Mouse (Mus musculus) bone marrow, adult 2 months (tissue): ENCODE measurements around the gene Cab39l. TPM values are rescaled to one million over a fixed set of nuclear protein-coding genes. Genes with fewer than 3 reads are reported as not detected.

Experiments
- H3K27ac ChIP-seq: fragments of 200-500 bp; 2 replicates; pipeline ENCODE4 v1.5.1; 2012; ENCODE audit warnings: low read depth, mild to moderate bottlenecking, control low read depth, inconsistent platforms, low read length; ENCODE audit not compliant: control insufficient read depth, poor library complexity, insufficient read depth
- H3K4me1 ChIP-seq: fragments of 200-500 bp; 2 replicates; pipeline ENCODE4 v1.6.1; 2011; ENCODE audit warnings: low read length; ENCODE audit not compliant: control insufficient read depth, insufficient read depth
- H3K4me3 ChIP-seq: fragments of 200-500 bp; replicated peaks from 2 replicates; pipeline ENCODE3; 2011; ENCODE audit warnings: mild to moderate bottlenecking, low read depth, low read length, control low read depth; ENCODE audit not compliant: control insufficient read depth
- CTCF ChIP-seq: fragments of 200-500 bp; IDR thresholded peaks from 2 replicates; pipeline ENCODE4 v1.5.1; 2011; ENCODE audit warnings: low read length, control low read depth; ENCODE audit not compliant: control insufficient read depth, insufficient read depth
- POLR2A ChIP-seq: fragments of 200-500 bp; IDR thresholded peaks from 2 replicates; pipeline ENCODE4 v1.6.1; 2011; ENCODE audit warnings: low read depth, mild to moderate bottlenecking, control low read depth, low read length, borderline replicate concordance; ENCODE audit not compliant: control insufficient read depth
- WGBS: fragments of 180-500 bp; shearing (Covaris S2); methylation state at CpG from one replicate; pipeline ENCODE4 v1.1.7; 2018; 5-methylcytosine and 5-hydroxymethylcytosine counted together
- polyA plus RNA-seq: library from polyadenylated mRNA; stranded (reverse); fragments of >200 nt; gene quantifications from 2 replicates; pipeline ENCODE4 v1.2.4, GENCODE M21; 2011; ENCODE audit warnings: low replicate concordance; ENCODE audit not compliant: missing spikeins, insufficient read depth, insufficient read length

Cab39l gene
- polyA plus RNA-seq, 1 experiment: 11.7 TPM

- Histone ChIP-seq H3K27ac (no peak overlapping the region), H3K4me1 (no peaks in the 10 kb centered on the region), H3K4me3 (no peak overlapping the region)
- TF ChIP-seq CTCF (no peak), POLR2A (no peak)
- 88% methylated on average over 5 of the region's 5 CpGs for WGBS
These were observed 192.6 kb downstream of the Cab39l start for GRCm38 (mm10) chr14:59633295-59633898.

- H3K27ac ChIP-seq: no peak overlapping the region
- no peak overlapping the region for H3K4me3 ChIP-seq
- 78% methylated on average over 9 of the region's 9 CpGs for WGBS
- TF ChIP-seq CTCF: no peak
- no peak for TF ChIP-seq POLR2A
- H3K4me1 ChIP-seq: no peaks in the 10 kb centered on the region
These were observed 193.2 kb downstream of the Cab39l start for GRCm38 (mm10) chr14:59633988-59634387.

Other genes with a start within 250 kb of the Cab39l start
- 5.9 and 13.7 TPM in 2 replicates for gene Rcbtb1, start 239.8 kb upstream of the Cab39l start, polyA plus RNA-seq
- not detected in 2 replicates for gene Gm6904, start 180.8 kb upstream of the Cab39l start, polyA plus RNA-seq
- gene Phf11a, start 143.4 kb upstream of the Cab39l start, polyA plus RNA-seq: 1.0 and 1.2 TPM in 2 replicates
- gene Phf11b, start 99.6 kb upstream of the Cab39l start, polyA plus RNA-seq: 3.3 and 10.0 TPM in 2 replicates
- gene Phf11d, start 75.5 kb upstream of the Cab39l start, polyA plus RNA-seq: 3.8 and 8.3 TPM in 2 replicates
- 1.8 and 4.1 TPM in 2 replicates for gene Phf11c, start 45.6 kb upstream of the Cab39l start, polyA plus RNA-seq
- 7.2 and 8.6 TPM in 2 replicates for gene Setdb2, start 88 bp upstream of the Cab39l start, polyA plus RNA-seq
- 11.1 and 24.1 TPM in 2 replicates for gene Cdadc1, start 157.0 kb downstream of the Cab39l start, polyA plus RNA-seq
- gene Shisa2, start 184.3 kb downstream of the Cab39l start, polyA plus RNA-seq: not detected in 2 replicates